Mouse (Mus musculus) bone marrow macrophage, adult 2 months (primary cell): Measurements from ENCODE around the gene Ccdc151.

Experiments used
- CTCF ChIP-seq: IDR thresholded peaks from 2 replicates; pipeline ENCODE4 v1.5.1; 2012; ENCODE audit warnings: low read depth, mild to moderate bottlenecking, low read length, moderate library complexity
- POLR2A ChIP-seq: IDR thresholded peaks from 2 replicates; pipeline ENCODE4 v1.6.1; 2012; ENCODE audit warnings: mild to moderate bottlenecking, low read depth, low read length, borderline replicate concordance

- TF ChIP-seq CTCF (no peak), POLR2A (no peak)
Observed at GRCm38 (mm10) chr9:21987592-21988342, 14.7 kb downstream of the Ccdc151 start.
